Mouse (Mus musculus) limb, embryonic 11.5 days (tissue): ENCODE measurements at regions not wholly inside any gene's neighbourhood (a gene's known extent, or its start where the extent isn't known, plus 50 kb on each side); places are given as distances from the start of the nearest gene placed in this dataset.

Experiments
- ATAC-seq: fragments of 200-750 bp; cut with Nextera tagmentation; 2 replicates; pipeline ENCODE4 v1.8.0; 2017; ENCODE audit warnings: low read depth; ENCODE audit not compliant: insufficient number of reproducible peaks, low FRiP score, low TSS enrichment
- DNase-seq: peaks from one replicate; pipeline ENCODE4 v3.0.0-alpha.2; 2015; ENCODE audit warnings: low spot score
- H3K27ac ChIP-seq: fragments of 300-500 bp; sonication (generic); replicated peaks from 2 replicates; pipeline ENCODE4 v1.5.1; 2014; ENCODE audit warnings: low read depth, mild to moderate bottlenecking, low read length
- H3K27me3 ChIP-seq: fragments of 300-500 bp; sonication (generic); 2 replicates; pipeline ENCODE4 v1.6.1; 2014; ENCODE audit warnings: mild to moderate bottlenecking, low read length, mixed read lengths; ENCODE audit not compliant: control insufficient read depth, insufficient read depth
- H3K36me3 ChIP-seq: fragments of 300-500 bp; sonication (generic); 2 replicates; pipeline ENCODE4 v1.6.1; 2014; ENCODE audit warnings: mild to moderate bottlenecking, low read length, moderate library complexity, mixed read lengths; ENCODE audit not compliant: control insufficient read depth, insufficient read depth
- H3K4me1 ChIP-seq: fragments of 300-500 bp; sonication (generic); 2 replicates; pipeline ENCODE4 v1.6.1; 2014; ENCODE audit warnings: low read length, mixed read lengths; ENCODE audit not compliant: control insufficient read depth, insufficient read depth
- H3K4me2 ChIP-seq: fragments of 300-500 bp; sonication (generic); 2 replicates; pipeline ENCODE4 v1.6.1; 2014; ENCODE audit warnings: low read depth, mild to moderate bottlenecking, moderate library complexity; ENCODE audit not compliant: severe bottlenecking
- H3K4me3 ChIP-seq: fragments of 300-500 bp; sonication (generic); 2 replicates; pipeline ENCODE4 v1.5.1; 2014; ENCODE audit warnings: low read depth, low read length
- H3K9ac ChIP-seq: fragments of 300-500 bp; sonication (generic); 2 replicates; pipeline ENCODE4 v1.6.1; 2014; ENCODE audit warnings: mild to moderate bottlenecking, low read length
- H3K9me3 ChIP-seq: fragments of 300-500 bp; sonication (generic); 2 replicates; pipeline ENCODE4 v1.6.1; 2016; ENCODE audit warnings: low read length; ENCODE audit not compliant: control insufficient read depth
- WGBS: fragments of 180-500 bp; shearing (Covaris S2); extraction: QIAGEN DNeasy Blood & Tissue Kit; methylation state at CpG from one replicate; pipeline ENCODE4 v1.1.7; 2014; 5-methylcytosine and 5-hydroxymethylcytosine counted together

- no peak for ATAC-seq
- H3K4me2 ChIP-seq = no peak overlapping the region
- no peak overlapping the region for H3K4me3 ChIP-seq
- no peaks in the 10 kb centered on the region for H3K36me3 ChIP-seq
- H3K4me1 ChIP-seq = no peaks in the 10 kb centered on the region
- no peak overlapping the region for H3K27ac ChIP-seq
- no peak overlapping the region for H3K9ac ChIP-seq
- 60% methylated on average over 3 of the region's 3 CpGs for WGBS
- no peak for DNase-seq
- H3K9me3 ChIP-seq = no peaks in the 10 kb centered on the region
- no peaks in the 10 kb centered on the region for H3K27me3 ChIP-seq
Measured at GRCm38 (mm10) chr4:22120953-22121352, 189.8 kb downstream of the Faxc start.

- Histone ChIP-seq H3K27me3 (no peaks in the 10 kb centered on the region), H3K36me3 (no peaks in the 10 kb centered on the region), H3K27ac (no peak overlapping the region), H3K4me3 (no peak overlapping the region), H3K9ac (no peak overlapping the region), H3K4me2 (no peak overlapping the region), H3K4me1 (no peaks in the 10 kb centered on the region), H3K9me3 (no peaks in the 10 kb centered on the region)
- ATAC-seq = no peak
- WGBS = 78% methylated on average over 2 of the region's 2 CpGs
- DNase-seq = no peak
Measured at GRCm38 (mm10) chr4:22121397-22121796, 190.3 kb downstream of the Faxc start.

GRCm38 (mm10) chr4:22124836-22125235, 193.7 kb downstream of the Faxc start:
- Histone ChIP-seq H3K4me1 (no peaks in the 10 kb centered on the region), H3K4me3 (no peak overlapping the region), H3K4me2 (no peak overlapping the region), H3K36me3 (no peaks in the 10 kb centered on the region), H3K9me3 (no peaks in the 10 kb centered on the region), H3K27me3 (no peaks in the 10 kb centered on the region), H3K9ac (no peak overlapping the region), H3K27ac (no peak overlapping the region)
- no peak for DNase-seq
- no peak for ATAC-seq
- 91% methylated on average over 6 of the region's 6 CpGs for WGBS

GRCm38 (mm10) chr4:22130511-22130910, 199.4 kb downstream of the Faxc start:
- H3K36me3 ChIP-seq = no peaks in the 10 kb centered on the region
- no peaks in the 10 kb centered on the region for H3K4me1 ChIP-seq
- WGBS = 63% methylated on average over 8 of the region's 8 CpGs
- H3K4me3 ChIP-seq = no peak overlapping the region
- H3K4me2 ChIP-seq = no peak overlapping the region
- ATAC-seq (no peak), DNase-seq (no peak)
- no peaks in the 10 kb centered on the region for H3K27me3 ChIP-seq
- H3K9ac ChIP-seq = no peak overlapping the region
- no peak overlapping the region for H3K27ac ChIP-seq
- H3K9me3 ChIP-seq = no peaks in the 10 kb centered on the region

- no peak overlapping the region for H3K4me2 ChIP-seq
- no peak overlapping the region for H3K9ac ChIP-seq
- no peaks in the 10 kb centered on the region for H3K36me3 ChIP-seq
- H3K9me3 ChIP-seq = no peaks in the 10 kb centered on the region
- 73% methylated on average over 13 of the region's 13 CpGs for WGBS
- H3K4me1 ChIP-seq = no peaks in the 10 kb centered on the region
- ATAC-seq (no peak; the same call in 1 of the 2 replicates), DNase-seq (no peak)
- H3K27me3 ChIP-seq = no peaks in the 10 kb centered on the region
- H3K27ac ChIP-seq = no peak overlapping the region
- no peak overlapping the region for H3K4me3 ChIP-seq
Measured at GRCm38 (mm10) chr4:22131751-22132736, 200.9 kb downstream of the Faxc start.

- 54% methylated on average over 14 of the region's 14 CpGs for WGBS
- Histone ChIP-seq H3K4me1 (no peaks in the 10 kb centered on the region), H3K36me3 (no peaks in the 10 kb centered on the region), H3K27ac (no peak overlapping the region), H3K9me3 (no peaks in the 10 kb centered on the region), H3K4me2 (no peak overlapping the region), H3K27me3 (no peaks in the 10 kb centered on the region), H3K4me3 (no peak overlapping the region), H3K9ac (no peak overlapping the region)
- DNase-seq (no peak), ATAC-seq (no peak)
Measured at GRCm38 (mm10) chr4:22133547-22134495, 202.7 kb downstream of the Faxc start.

- Histone ChIP-seq H3K9me3 (no peaks in the 10 kb centered on the region), H3K27ac (no peak overlapping the region), H3K4me1 (no peaks in the 10 kb centered on the region), H3K36me3 (no peaks in the 10 kb centered on the region), H3K4me2 (no peak overlapping the region), H3K27me3 (no peaks in the 10 kb centered on the region), H3K9ac (no peak overlapping the region), H3K4me3 (no peak overlapping the region)
- ATAC-seq = no peak
- 68% methylated on average over 3 of the region's 3 CpGs for WGBS
- no peak for DNase-seq
Measured at GRCm38 (mm10) chr4:22140122-22140521, 209.0 kb downstream of the Faxc start.

GRCm38 (mm10) chr4:22143546-22143945, 212.4 kb downstream of the Faxc start:
- ATAC-seq = no peak
- H3K36me3 ChIP-seq = no peaks in the 10 kb centered on the region
- no peaks in the 10 kb centered on the region for H3K9me3 ChIP-seq
- H3K27ac ChIP-seq = no peak overlapping the region
- H3K4me1 ChIP-seq = no peaks in the 10 kb centered on the region
- no peak for DNase-seq
- no peak overlapping the region for H3K4me3 ChIP-seq
- WGBS = 95% methylated on average over 1 of the region's 1 CpGs
- no peaks in the 10 kb centered on the region for H3K27me3 ChIP-seq
- H3K9ac ChIP-seq = no peak overlapping the region
- H3K4me2 ChIP-seq = no peak overlapping the region
